9 mouse cellular contexts compared by ENCODE assay signal in genomic region chr5:122344260-122344659, GRCm38 (mm10). TPM values are rescaled to one million over a fixed set of nuclear protein-coding genes. Genes with fewer than 3 reads are reported as not detected.
A peak's percentile ranks its signal among the peaks of the same experiment; 100 is the strongest.
DNase-seq lines count a peak whose midpoint lies in the region; ATAC-seq and TF ChIP-seq lines count a peak whose summit lies in the region.
"Had no signal": no experiment of that assay in that cellular context is flagged by ENCODE, and none has a peak within 500 bp of the region (broad histone marks: within the 10 kb centered on the region; RNA-seq: fewer than 3 reads in every experiment).

No protein-coding gene starts in this region.

- H3K4me3 ChIP-seq in CH12.LX (replicated peaks in 1 of 3; ENCODE audit: low read depth in 2 of 3, low read length in 2 of 3, poor library complexity in 1 of 3) = no peak overlapping the region
- H3K4me3 ChIP-seq: limb, embryonic 12.5 days had no signal

- no peak for TF ChIP-seq EP300 in CH12.LX (IDR thresholded peaks at IDR 0.05; ENCODE audit: low read length)

- H3K27me3 ChIP-seq in CH12.LX (replicated peaks) (no peaks in the 10 kb centered on the region), Patski (no peaks in the 10 kb centered on the region)

- no peak for ATAC-seq in Patski

- H3K9ac ChIP-seq in CH12.LX (ENCODE audit: insufficient read depth, low read depth) = no peak overlapping the region
- H3K9ac ChIP-seq: limb, embryonic 12.5 days had no signal

- H3K27ac ChIP-seq in CH12.LX (ENCODE audit: insufficient read depth, low read depth) = no peak overlapping the region
- H3K27ac ChIP-seq: limb, embryonic 12.5 days had no signal

- H3K79me2 ChIP-seq in CH12.LX (replicated peaks; ENCODE audit: control insufficient read depth, extremely low read depth, insufficient read depth, poor library complexity, severe bottlenecking) = no peaks in the 10 kb centered on the region

- no peak overlapping the region for H3K4me2 ChIP-seq in CH12.LX (ENCODE audit: insufficient read depth, low read depth, poor library complexity, severe bottlenecking)
- H3K4me2 ChIP-seq: limb, embryonic 12.5 days had no signal

- DNase-seq in CH12.LX (ENCODE audit: extremely low read depth) (peak; percentile 78), Patski (ENCODE audit: low read depth, low spot score) (no peak)
- peak; percentile 84 to 88 for DNase-seq in cerebellum, postnatal 25 days
- peak; percentile 57 to 61 for DNase-seq in gastrocnemius, postnatal 36 days
- peak; percentile 81 to 83 for DNase-seq in kidney, postnatal 25 days
- peak; percentile 85 for DNase-seq in lung, postnatal 14 days
- peak; percentile 28 to 34 for DNase-seq in right cerebral cortex, postnatal 36 days (ENCODE audit: low spot score in 2 of 2)
- DNase-seq in urinary bladder, postnatal 4 days (ENCODE audit: low spot score in 2 of 2) = peak; percentile 55 to 71

- in situ Hi-C loops in CH12.LX (cut with MboI; ENCODE audit: low pct_ligation_motif_present, low pct_unique_long_range_greater_than_20kb, low sequenced_read_pairs) (no loop called here), Patski (cut with MboI; ENCODE audit: low pct_unique_long_range_greater_than_20kb) (loop anchor here (10.0 kb wide), 1 partner anchor 219 kb away; no protein-coding TSS in a partner anchor)

- dilution Hi-C loops in CH12.LX (cut with MboI; ENCODE audit: extremely low pct_ligation_motif_present, extremely low pct_unique_long_range_greater_than_20kb, low sequenced_read_pairs) = no loop called here

- no peak for TF ChIP-seq POLR2A in CH12.LX (IDR thresholded peaks at IDR 0.05; ENCODE audit: low read depth, low read length)

- TF ChIP-seq CTCF in CH12.LX (conservative IDR thresholded peaks at IDR 0.05 in 1 of 2, IDR thresholded peaks at IDR 0.05 in 1 of 2; ENCODE audit: low read depth in 2 of 2, low read length in 2 of 2) (peak; percentile 83 to 94), Patski (IDR thresholded peaks at IDR 0.05) (peak; percentile 93)

- H3K4me1 ChIP-seq in CH12.LX (ENCODE audit: control insufficient read depth in 1 of 2, insufficient read depth in 2 of 2) = no peaks in the 10 kb centered on the region
- H3K4me1 ChIP-seq: limb, embryonic 12.5 days had no signal

- H3K9me3 ChIP-seq in CH12.LX (replicated peaks; ENCODE audit: low read length) = peaks cover 12% of the 10 kb centered on the region

- CTCF ChIA-PET in Patski (lab: Charles Lee) = interaction anchor here (1.1 to 6.1 kb wide), 21 partner anchors 9 to 214 kb away, joined by 3 to 90 read pairs (median 6); partner anchors contain the start of gene Tctn1

- peak; percentile 88 for TF ChIP-seq RAD21 in CH12.LX (IDR thresholded peaks at IDR 0.05; ENCODE audit: low read depth, low read length)

- peaks cover 3 to 49% of the 10 kb centered on the region in 2 experiments for H3K36me3 ChIP-seq in CH12.LX (replicated peaks in 1 of 2; ENCODE audit: control insufficient read depth in 1 of 2, insufficient read depth in 1 of 2, low read length in 1 of 2)
- H3K36me3 ChIP-seq: limb, embryonic 12.5 days had no signal

- intact Hi-C loops in gastrocnemius, postnatal 36 days (cut with DNase I) = loop anchor here (1.0 kb wide), 1 partner anchor 76 kb away; no protein-coding TSS in a partner anchor

- POLR2A ChIA-PET in Patski (lab: Charles Lee) = interaction anchor here (0.6 to 2.5 kb wide), 5 partner anchors 9 to 80 kb away, joined by 3 to 16 read pairs (median 3); partner anchors contain the start of gene Tctn1

TF ChIP-seq in CH12.LX, 34 proteins besides CTCF, POLR2A, EP300 and RAD21:
- no peak for TF ChIP-seq SIN3A (IDR thresholded peaks at IDR 0.05; ENCODE audit: low read length)
- TF ChIP-seq ZC3H11A (IDR thresholded peaks at IDR 0.05; ENCODE audit: low read depth, low read length) = peak; percentile 78
- peak; percentile 95 for TF ChIP-seq SMC3 (IDR thresholded peaks at IDR 0.05; ENCODE audit: low read depth, low read length)

RNA-seq across cellular contexts. Expression of gene Rad9b, which starts 9.8 kb away (rescaled TPM):
- total RNA-seq in CH12.LX (2012; rRNA removed) (6.5 and 9.0 TPM in 2 replicates), CH12.LX (2014; rRNA removed) (10.3 and 11.3 TPM in 2 replicates)
- polyA plus RNA-seq in CH12.LX (2012; ENCODE audit: insufficient read length, low read depth) (10.4 TPM in 2 replicates), Patski (2021) (5.9 TPM)
- total RNA-seq in gastrocnemius, postnatal 36 days (2021) = under 1 TPM; 0.42 to 0.54 TPM

RNA-seq across cellular contexts. Expression of gene Vps29, which starts 9.9 kb away (rescaled TPM):
- total RNA-seq in CH12.LX (2012; rRNA removed) (82.2 and 94.9 TPM in 2 replicates), CH12.LX (2014; rRNA removed) (145 and 153 TPM in 2 replicates)
- polyA plus RNA-seq in CH12.LX (2012; ENCODE audit: insufficient read length, low read depth) (94.4 and 95.0 TPM in 2 replicates), Patski (2021) (270 TPM)
- total RNA-seq in gastrocnemius, postnatal 36 days (2021) = 10 to 100 TPM; 36.2 to 41.3 TPM

RNA-seq across cellular contexts. Expression of gene Gpn3, which starts 27.4 kb away (rescaled TPM):
- total RNA-seq in CH12.LX (2012; rRNA removed) = 61.4 and 66.8 TPM in 2 replicates
- total RNA-seq in CH12.LX (2014; rRNA removed) = 96.1 and 97.1 TPM in 2 replicates
- polyA plus RNA-seq in CH12.LX (2012; ENCODE audit: insufficient read length, low read depth) = 65.9 and 74.6 TPM in 2 replicates
- polyA plus RNA-seq in Patski (2021) = 29.0 TPM
- 10 to 100 TPM; 22.4 to 23.8 TPM for total RNA-seq in gastrocnemius, postnatal 36 days (2021)

RNA-seq across cellular contexts. Expression of gene Fam216a, which starts 27.9 kb away (rescaled TPM):
- total RNA-seq in CH12.LX (2012; rRNA removed) (37.2 and 38.2 TPM in 2 replicates), CH12.LX (2014; rRNA removed) (50.2 and 55.8 TPM in 2 replicates)
- polyA plus RNA-seq in CH12.LX (2012; ENCODE audit: insufficient read length, low read depth) (41.4 and 41.5 TPM in 2 replicates), Patski (2021) (130 TPM)
- 1 to 10 TPM; 4.2 to 6.5 TPM for total RNA-seq in gastrocnemius, postnatal 36 days (2021)

RNA-seq across cellular contexts. Expression of gene Arpc3, which starts 47.4 kb away (rescaled TPM):
- 297 and 315 TPM in 2 replicates for total RNA-seq in CH12.LX (2012; rRNA removed)
- total RNA-seq in CH12.LX (2014; rRNA removed) = 425 and 543 TPM in 2 replicates
- 256 TPM in 2 replicates for polyA plus RNA-seq in CH12.LX (2012; ENCODE audit: insufficient read length, low read depth)
- polyA plus RNA-seq in Patski (2021) = 387 TPM
- total RNA-seq in gastrocnemius, postnatal 36 days (2021) = 10 to 100 TPM; 47.2 to 51.2 TPM

Comparison
In these comparisons a context has a peak if more than half of its experiments do, and no peak if none do; other contexts are left out.
1. RNA of gene Rad9b, which starts 9.8 kb away (total RNA-seq): 6.5 to 11.3 TPM in CH12.LX; 0.42 to 0.54 TPM in gastrocnemius, postnatal 36 days; every median in the first group is over 4 times any median in the second.